Mouse (Mus musculus): ENCODE data around the gene Vamp3. TPM values are rescaled to one million over a fixed set of nuclear protein-coding genes. Genes with fewer than 3 reads are reported as not detected.

Vamp3 gene
- total and polyA plus RNA-seq, 3 experiments, result 58.4 to 61.4 TPM; not detected in 1

DNA sequence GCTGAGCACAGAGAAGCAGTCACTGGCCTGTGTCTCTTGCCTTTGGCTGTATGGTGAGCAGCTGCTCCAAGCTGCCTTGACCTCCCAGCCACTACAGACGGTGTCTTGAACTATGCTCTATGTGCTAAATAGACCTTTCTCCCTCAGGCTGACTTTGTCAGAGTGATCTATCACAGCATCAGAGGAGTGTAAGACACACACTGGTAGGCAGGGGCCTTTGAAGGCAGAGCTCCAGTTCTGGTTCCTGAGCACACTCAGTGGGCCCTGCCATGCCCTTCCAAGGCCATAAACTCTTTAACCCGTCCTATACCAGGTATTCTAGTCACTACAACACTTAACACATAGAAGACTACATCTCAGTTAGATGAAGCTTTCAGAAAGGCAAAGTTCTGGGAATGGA is 23.6 kb upstream of the Vamp3 start:
- no peak for DNase-seq (ENCODE audit: low read depth, low spot score)
- Histone ChIP-seq H3K27me3 (ENCODE audit: control insufficient read depth in 1 of 2, insufficient read depth in 2 of 2, low read length in 2 of 2) (no peaks in the 10 kb centered on the region), H3K79me2 (ENCODE audit: control insufficient read depth, insufficient read depth, low read length, poor library complexity) (no peaks in the 10 kb centered on the region), H3K36me3 (ENCODE audit: control insufficient read depth in 1 of 2, insufficient read depth in 2 of 2, low read length in 2 of 2) (no peaks in the 10 kb centered on the region), H3K4me1 (ENCODE audit: control insufficient read depth in 1 of 2, insufficient read depth in 2 of 2, low read length in 2 of 2) (no peaks in the 10 kb centered on the region), H3K9ac (ENCODE audit: control insufficient read depth, low read depth, low read length, poor library complexity, severe bottlenecking) (no peak overlapping the region), H3K9me3 (replicated peaks; ENCODE audit: insufficient read depth, low read length) (no peaks in the 10 kb centered on the region), H3K4me3 (ENCODE audit: control insufficient read depth in 1 of 2, insufficient read depth in 1 of 2, low read depth in 2 of 2, low read length in 2 of 2) (no peak overlapping the region), H3K27ac (ENCODE audit: control insufficient read depth, low read depth, low read length) (no peak overlapping the region)
- TF ChIP-seq ZKSCAN1 (IDR thresholded peaks at IDR 0.05; ENCODE audit: low read depth, low read length) (no peak), POLR2AphosphoS2 (IDR thresholded peaks at IDR 0.05; ENCODE audit: low read length) (no peak), BHLHE40 (IDR thresholded peaks at IDR 0.05; ENCODE audit: borderline replicate concordance, low read depth, low read length) (no peak), CHD1 (IDR thresholded peaks at IDR 0.05; ENCODE audit: low read depth, low read length) (no peak), ETS1 (IDR thresholded peaks at IDR 0.05; ENCODE audit: low read depth, low read length) (no peak), NRF1 (IDR thresholded peaks at IDR 0.05; ENCODE audit: insufficient read depth, low read depth, low read length, poor library complexity, severe bottlenecking) (no peak), MAX (IDR thresholded peaks at IDR 0.05; ENCODE audit: low read length) (no peak), USF1 (IDR thresholded peaks at IDR 0.05; ENCODE audit: low read depth, low read length) (no peak), CHD2 (IDR thresholded peaks at IDR 0.05; ENCODE audit: low read length) (no peak), SMC3 (IDR thresholded peaks at IDR 0.05; ENCODE audit: low read depth, low read length) (no peak), GATA1 (IDR thresholded peaks at IDR 0.05; ENCODE audit: low read depth, low read length) (no peak), GABPA (IDR thresholded peaks at IDR 0.05; ENCODE audit: low read depth, low read length) (no peak), ZNF384 (IDR thresholded peaks at IDR 0.05; ENCODE audit: low read depth, low read length) (no peak), USF2 (IDR thresholded peaks at IDR 0.05; ENCODE audit: borderline replicate concordance in 1 of 2, insufficient read depth in 1 of 2, low read depth in 1 of 2, low read length in 2 of 2) (no peak)

DNA sequence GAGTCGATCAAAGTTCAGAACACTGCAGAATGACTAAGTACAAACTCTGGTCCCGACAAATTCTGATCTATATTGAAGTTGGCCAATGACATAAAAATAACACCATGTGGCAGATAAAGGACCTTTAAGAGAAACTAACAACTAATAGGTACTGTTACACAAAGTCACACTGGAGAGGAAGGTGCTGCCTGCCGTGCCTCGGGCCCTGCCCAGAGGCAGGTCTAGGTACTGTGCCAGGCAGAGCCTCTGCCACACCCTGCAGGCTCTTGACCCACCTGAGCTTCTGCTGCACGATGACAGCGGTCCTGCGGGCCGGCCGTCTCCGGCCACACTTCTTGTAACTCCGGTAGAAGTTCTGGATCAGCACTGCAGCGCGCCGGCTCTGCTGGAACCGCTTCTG is 17.1 kb upstream of the Vamp3 start:
- no peaks in the 10 kb centered on the region for H3K36me3 ChIP-seq (ENCODE audit: control insufficient read depth in 1 of 2, insufficient read depth in 2 of 2, low read length in 2 of 2)
- H3K27me3 ChIP-seq (ENCODE audit: control insufficient read depth in 1 of 2, insufficient read depth in 2 of 2, low read length in 2 of 2), result no peaks in the 10 kb centered on the region
- no peak for TF ChIP-seq TAL1 (IDR thresholded peaks at IDR 0.05; ENCODE audit: low read length)
- TF ChIP-seq NRF1 (IDR thresholded peaks at IDR 0.05; ENCODE audit: insufficient read depth, low read depth, low read length, poor library complexity, severe bottlenecking), result no peak
- TF ChIP-seq BHLHE40 (IDR thresholded peaks at IDR 0.05; ENCODE audit: borderline replicate concordance, low read depth, low read length), result no peak
- TF ChIP-seq POLR2AphosphoS5 (IDR thresholded peaks at IDR 0.05; ENCODE audit: borderline replicate concordance, low read depth, low read length), result no peak
- no peak for TF ChIP-seq RCOR1 (IDR thresholded peaks at IDR 0.05; ENCODE audit: low read depth, low read length)
- H3K27ac ChIP-seq (ENCODE audit: control insufficient read depth, low read depth, low read length), result no peak overlapping the region
- H3K9me3 ChIP-seq (replicated peaks; ENCODE audit: insufficient read depth, low read length), result no peaks in the 10 kb centered on the region
- H3K4me1 ChIP-seq (ENCODE audit: control insufficient read depth in 1 of 2, insufficient read depth in 2 of 2, low read length in 2 of 2), result no peaks in the 10 kb centered on the region
- H3K9ac ChIP-seq (ENCODE audit: control insufficient read depth, low read depth, low read length, poor library complexity, severe bottlenecking), result no peak overlapping the region
- DNase-seq (ENCODE audit: low read depth, low spot score), result no peak
- no peaks in the 10 kb centered on the region for H3K79me2 ChIP-seq (ENCODE audit: control insufficient read depth, insufficient read depth, low read length, poor library complexity)
- no peak overlapping the region for H3K4me3 ChIP-seq (ENCODE audit: control insufficient read depth in 1 of 2, insufficient read depth in 1 of 2, low read depth in 2 of 2, low read length in 2 of 2)

All from MEL (cell line).